Mouse (Mus musculus) forebrain, embryonic 12.5 days (tissue): Measurements from ENCODE around the gene Ccdc157. TPM values are rescaled to one million over a fixed set of nuclear protein-coding genes. Genes with fewer than 3 reads are reported as not detected.

Source experiments
- ATAC-seq: fragments of 200-750 bp; cut with Nextera tagmentation; 2 replicates; pipeline ENCODE4 v1.8.0; 2017; ENCODE audit warnings: moderate TSS enrichment; ENCODE audit not compliant: low FRiP score
- H3K27ac ChIP-seq: fragments of 300-500 bp; sonication (generic); 2 replicates; pipeline ENCODE4 v1.5.1; 2016; ENCODE audit warnings: mild to moderate bottlenecking
- H3K27me3 ChIP-seq: fragments of 300-500 bp; sonication (generic); 2 replicates; pipeline ENCODE4 v1.6.1; 2016; ENCODE audit warnings: mild to moderate bottlenecking
- H3K36me3 ChIP-seq: fragments of 300-500 bp; sonication (generic); replicated peaks from 2 replicates; pipeline ENCODE4 v1.6.1; 2016; ENCODE audit warnings: mild to moderate bottlenecking
- H3K4me1 ChIP-seq: fragments of 300-500 bp; sonication (generic); 2 replicates; pipeline ENCODE4 v1.6.1; 2016
- H3K4me2 ChIP-seq: fragments of 300-500 bp; sonication (generic); 2 replicates; pipeline ENCODE4 v1.6.1; 2016; ENCODE audit warnings: mild to moderate bottlenecking, moderate library complexity
- H3K4me3 ChIP-seq: fragments of 300-500 bp; sonication (generic); replicated peaks from 2 replicates; pipeline ENCODE4 v1.5.1; 2016; ENCODE audit warnings: mild to moderate bottlenecking
- H3K9ac ChIP-seq: fragments of 300-500 bp; sonication (generic); 2 replicates; pipeline ENCODE4 v1.6.1; 2016; ENCODE audit warnings: mild to moderate bottlenecking
- H3K9me3 ChIP-seq: fragments of 300-500 bp; sonication (generic); 2 replicates; pipeline ENCODE4 v1.6.1; 2016
- WGBS: fragments of 180-500 bp; shearing (Covaris S2); methylation state at CpG from one replicate; pipeline ENCODE4 v1.1.7; 2016; 5-methylcytosine and 5-hydroxymethylcytosine counted together
- polyA plus RNA-seq: library from polyadenylated mRNA; unstranded; fragments of >200 nt; fragmentation: Nextera tagmentation; extraction: Ambion mirVana; gene quantifications from 2 replicates; pipeline ENCODE4 v1.2.1, GENCODE M21; 2016

The Ccdc157 gene
- 7.4 and 8.5 TPM in 2 replicates for polyA plus RNA-seq

DNA sequence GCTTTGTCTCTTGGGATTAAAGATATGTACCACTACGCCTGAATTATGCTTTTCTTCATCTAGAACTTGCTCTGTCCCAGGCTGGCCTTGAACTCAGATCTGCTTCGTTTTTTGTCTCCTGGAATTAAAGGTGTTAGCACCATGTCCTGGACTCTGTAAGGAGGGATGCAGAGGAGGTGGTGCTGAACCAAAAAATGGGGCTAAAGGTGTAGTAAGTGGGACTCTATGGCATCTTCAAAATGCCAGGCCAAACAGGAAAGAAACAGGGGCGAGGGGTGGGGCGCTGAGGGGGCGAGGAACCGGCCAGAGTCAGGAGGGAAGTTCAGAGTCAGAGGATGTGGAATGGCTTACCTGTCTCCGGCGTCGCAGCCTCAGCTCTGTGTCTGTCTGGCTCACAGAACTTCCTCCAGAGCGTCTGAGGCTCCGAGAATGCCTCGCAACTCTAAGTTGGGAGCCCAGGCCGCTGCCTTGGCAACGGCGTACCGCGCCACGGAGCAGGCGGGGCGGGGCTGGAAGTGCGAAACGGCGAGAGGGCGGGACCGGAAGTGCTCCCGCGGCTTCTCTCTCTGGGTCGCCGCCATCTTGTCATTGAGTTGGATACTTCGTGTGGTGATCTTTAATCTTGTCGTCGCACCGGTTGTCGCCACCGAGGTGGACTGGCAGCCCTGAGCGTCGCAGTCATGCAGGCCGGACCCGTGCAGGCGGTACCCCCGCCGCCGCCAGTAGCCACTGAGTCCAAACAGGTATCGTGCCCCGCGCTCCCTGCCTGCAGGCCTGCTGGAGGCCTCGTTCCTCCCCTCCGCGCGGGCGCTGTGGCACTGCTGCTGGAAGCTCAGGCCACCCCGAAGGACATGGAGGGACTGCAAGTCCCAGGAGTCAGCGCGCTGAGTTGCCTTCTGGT is at the start of gene Ccdc157, which contains the start of gene Sf3a1:
Gene Ccdc157, minus strand, starts transcription at position 486 of the 901 bp plus-strand sequence.
Gene Sf3a1, plus strand, starts transcription at position 543 of the 901 bp plus-strand sequence.
- Histone ChIP-seq H3K9ac (peak within 1 kb of the TSS; percentile 89), H3K4me1 (peaks cover 44% of the 10 kb centered on the region), H3K36me3 (peaks cover 36% of the 10 kb centered on the region), H3K4me3 (peak within 1 kb of the TSS; percentile 87), H3K9me3 (no peaks in the 10 kb centered on the region), H3K4me2 (peak within 1 kb of the TSS; percentile 85), H3K27ac (peak within 1 kb of the TSS; percentile 92), H3K27me3 (no peaks in the 10 kb centered on the region)
- ATAC-seq, result peak; percentile 99
- 1% methylated on average over 54 of the region's 54 CpGs for WGBS

DNA sequence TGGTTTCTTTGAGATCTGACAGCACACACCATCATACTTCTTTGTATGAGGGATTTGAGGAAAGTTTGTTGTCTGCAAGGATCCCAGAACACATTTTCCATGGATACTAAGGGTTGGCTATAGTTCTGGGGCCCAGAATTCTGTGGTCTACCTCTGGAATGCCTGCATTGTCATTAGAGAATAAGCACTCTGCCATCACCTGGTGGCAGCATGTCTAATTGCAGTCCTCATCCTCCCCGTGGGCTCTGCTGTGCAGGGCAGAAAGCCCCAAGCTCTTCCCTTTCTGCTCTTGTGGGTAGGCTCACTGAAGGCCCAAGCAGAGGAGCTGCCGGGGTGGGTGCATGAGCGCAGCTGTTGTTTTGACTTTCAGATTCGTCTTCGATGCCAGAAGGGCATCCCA is 49.5 kb upstream of the Ccdc157 start:
- peaks cover 69% of the 10 kb centered on the region for H3K36me3 ChIP-seq

DNA sequence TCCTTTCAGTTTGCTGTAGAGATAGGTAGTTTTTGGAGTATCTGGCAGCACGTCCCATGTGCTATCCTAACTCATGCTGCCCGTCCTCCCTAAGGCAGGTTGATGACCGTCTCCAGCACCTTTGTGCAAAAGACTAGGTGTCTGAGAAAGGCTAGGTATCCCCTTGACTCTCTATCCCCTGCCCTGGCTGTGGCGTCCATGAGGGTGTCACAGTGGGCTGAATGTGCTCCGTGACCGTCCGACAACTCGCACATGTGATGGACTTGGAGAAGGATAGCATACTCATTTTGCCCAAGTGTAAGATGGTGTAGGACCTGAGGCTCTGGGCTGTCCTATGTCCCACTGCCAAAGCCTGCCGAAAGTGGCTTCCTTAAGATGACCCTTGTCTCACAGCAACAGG is 47.6 kb upstream of the Ccdc157 start:
- no peak overlapping the region for H3K4me2 ChIP-seq
- H3K27ac ChIP-seq, result no peak overlapping the region
- H3K36me3 ChIP-seq, result peaks cover 52% of the 10 kb centered on the region
- no peaks in the 10 kb centered on the region for H3K9me3 ChIP-seq
- H3K4me1 ChIP-seq, result no peaks in the 10 kb centered on the region
- ATAC-seq, result no peak
- no peak overlapping the region for H3K4me3 ChIP-seq
- H3K27me3 ChIP-seq, result no peaks in the 10 kb centered on the region
- WGBS, result 92% methylated on average over 9 of the region's 9 CpGs
- H3K9ac ChIP-seq, result no peak overlapping the region

More for the DNA sequence above, 49.5 kb upstream of the Ccdc157 start:
- no peak overlapping the region for H3K27ac ChIP-seq
- no peak overlapping the region for H3K9ac ChIP-seq
- no peak overlapping the region for H3K4me3 ChIP-seq
- H3K4me2 ChIP-seq, result no peak overlapping the region
- H3K9me3 ChIP-seq, result no peaks in the 10 kb centered on the region
- H3K27me3 ChIP-seq, result no peaks in the 10 kb centered on the region
- no peaks in the 10 kb centered on the region for H3K4me1 ChIP-seq
- WGBS, result 75% methylated on average over 5 of the region's 5 CpGs
- ATAC-seq, result no peak

DNA sequence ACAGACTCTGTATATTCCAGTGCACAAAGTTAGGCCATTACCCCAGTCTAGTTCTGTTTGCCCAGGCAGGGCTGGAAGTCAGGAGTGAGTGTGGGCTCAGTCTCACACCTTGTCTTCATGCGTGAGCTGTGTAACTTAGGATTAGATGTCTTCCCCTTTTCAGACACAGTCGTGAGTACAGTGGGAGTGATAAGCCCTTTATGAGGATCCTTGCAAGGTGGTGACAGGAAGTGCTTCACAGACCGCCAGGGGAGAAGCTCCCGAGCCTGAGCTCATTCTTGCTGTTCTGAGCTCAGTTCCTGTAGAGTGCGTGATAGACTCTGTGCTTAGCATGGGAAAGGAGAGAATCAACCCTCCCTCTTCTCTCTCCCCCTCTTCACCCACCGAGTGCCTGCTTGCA is 46.5 kb upstream of the Ccdc157 start:
- no peaks in the 10 kb centered on the region for H3K4me1 ChIP-seq
- no peak for ATAC-seq
- WGBS, result 87% methylated on average over 6 of the region's 6 CpGs
- no peak overlapping the region for H3K4me3 ChIP-seq
- no peaks in the 10 kb centered on the region for H3K9me3 ChIP-seq
- H3K9ac ChIP-seq, result no peak overlapping the region
- no peak overlapping the region for H3K27ac ChIP-seq
- peaks cover 44% of the 10 kb centered on the region for H3K36me3 ChIP-seq
- H3K27me3 ChIP-seq, result no peaks in the 10 kb centered on the region
- no peak overlapping the region for H3K4me2 ChIP-seq

DNA sequence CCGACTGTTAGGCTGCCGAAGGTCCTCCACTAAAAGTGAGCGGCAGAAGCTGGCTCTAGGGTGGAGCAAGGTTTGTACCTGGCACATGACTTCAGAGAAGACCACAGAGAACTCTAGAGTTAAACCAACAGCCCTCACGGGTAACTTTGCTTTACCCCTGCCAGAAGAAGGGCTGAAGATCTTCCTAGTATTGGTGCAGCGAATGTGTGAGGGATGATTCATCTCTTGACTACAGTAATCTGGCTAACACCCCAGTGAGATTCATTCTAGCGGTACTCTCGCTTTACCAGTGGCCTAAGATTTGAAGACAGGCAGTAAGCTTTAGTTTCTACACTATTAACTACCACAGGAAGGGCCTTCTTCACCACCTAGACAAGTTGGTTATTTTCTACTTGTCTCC is 45.9 kb upstream of the Ccdc157 start:
- Histone ChIP-seq H3K9ac (no peak overlapping the region), H3K4me3 (no peak overlapping the region), H3K36me3 (peaks cover 43% of the 10 kb centered on the region), H3K4me1 (no peaks in the 10 kb centered on the region), H3K27ac (no peak overlapping the region), H3K9me3 (no peaks in the 10 kb centered on the region), H3K4me2 (no peak overlapping the region), H3K27me3 (no peaks in the 10 kb centered on the region)
- 87% methylated on average over 7 of the region's 7 CpGs for WGBS
- ATAC-seq, result no peak

DNA sequence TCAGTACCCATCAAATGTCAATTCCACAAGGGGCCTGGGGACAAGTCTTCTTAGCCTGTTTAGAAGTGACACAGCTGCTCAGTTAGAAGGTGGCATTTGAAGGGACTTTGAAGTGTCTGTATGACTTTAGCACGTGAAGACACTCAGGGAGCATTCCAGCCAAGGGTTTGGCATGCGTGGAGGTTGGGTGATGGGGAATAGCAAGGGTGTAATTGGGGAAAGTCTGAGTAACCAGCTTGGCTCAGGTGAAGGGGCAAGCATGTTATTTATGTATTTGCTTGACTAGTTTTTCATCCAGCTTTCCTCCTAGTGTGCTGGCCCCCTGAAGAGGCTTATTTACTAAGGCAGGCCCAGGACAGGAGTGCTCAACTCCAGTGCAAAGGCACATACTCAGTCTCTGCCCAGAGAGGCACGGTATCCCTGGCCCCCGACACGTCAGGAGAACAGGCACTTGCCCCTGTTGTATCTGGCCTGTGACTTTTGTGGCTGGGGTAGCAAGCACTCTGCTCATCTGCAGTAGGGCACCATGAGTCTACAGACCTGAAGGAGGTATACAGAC is 45.1 kb upstream of the Ccdc157 start:
- no peak overlapping the region for H3K9ac ChIP-seq
- no peak overlapping the region for H3K4me3 ChIP-seq
- H3K36me3 ChIP-seq, result peaks cover 36% of the 10 kb centered on the region
- no peak overlapping the region for H3K27ac ChIP-seq
- no peak for ATAC-seq
- no peak overlapping the region for H3K4me2 ChIP-seq
- H3K4me1 ChIP-seq, result no peaks in the 10 kb centered on the region
- H3K9me3 ChIP-seq, result no peaks in the 10 kb centered on the region
- no peaks in the 10 kb centered on the region for H3K27me3 ChIP-seq
- WGBS, result 89% methylated on average over 5 of the region's 5 CpGs

DNA sequence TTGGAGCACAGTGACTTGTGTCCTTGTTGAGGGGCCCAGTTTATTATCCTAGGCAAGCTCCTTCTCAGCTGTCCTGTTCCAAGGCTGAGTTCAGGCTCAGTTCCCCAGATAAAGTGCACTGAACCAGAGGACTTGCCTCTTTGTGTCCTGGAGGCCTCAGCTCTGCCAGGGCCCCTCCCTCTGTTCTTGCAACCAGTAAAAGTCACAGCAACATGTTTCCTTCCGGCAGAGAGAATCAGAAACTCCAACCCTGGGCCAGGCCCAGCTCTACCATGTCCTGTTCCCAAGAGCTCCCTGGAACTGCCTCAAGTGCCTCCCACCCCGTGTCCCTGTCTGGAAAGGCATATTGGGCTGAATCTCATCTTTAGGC is 43.6 kb upstream of the Ccdc157 start:
- ATAC-seq, result no peak
- Histone ChIP-seq H3K27ac (no peak overlapping the region), H3K4me3 (no peak overlapping the region), H3K9me3 (no peaks in the 10 kb centered on the region), H3K9ac (no peak overlapping the region; the same call in 1 of the 2 replicates), H3K36me3 (peaks cover 26% of the 10 kb centered on the region), H3K27me3 (no peaks in the 10 kb centered on the region), H3K4me2 (no peak overlapping the region), H3K4me1 (no peaks in the 10 kb centered on the region)
- WGBS, result 59% methylated on average over 2 of the region's 2 CpGs

DNA sequence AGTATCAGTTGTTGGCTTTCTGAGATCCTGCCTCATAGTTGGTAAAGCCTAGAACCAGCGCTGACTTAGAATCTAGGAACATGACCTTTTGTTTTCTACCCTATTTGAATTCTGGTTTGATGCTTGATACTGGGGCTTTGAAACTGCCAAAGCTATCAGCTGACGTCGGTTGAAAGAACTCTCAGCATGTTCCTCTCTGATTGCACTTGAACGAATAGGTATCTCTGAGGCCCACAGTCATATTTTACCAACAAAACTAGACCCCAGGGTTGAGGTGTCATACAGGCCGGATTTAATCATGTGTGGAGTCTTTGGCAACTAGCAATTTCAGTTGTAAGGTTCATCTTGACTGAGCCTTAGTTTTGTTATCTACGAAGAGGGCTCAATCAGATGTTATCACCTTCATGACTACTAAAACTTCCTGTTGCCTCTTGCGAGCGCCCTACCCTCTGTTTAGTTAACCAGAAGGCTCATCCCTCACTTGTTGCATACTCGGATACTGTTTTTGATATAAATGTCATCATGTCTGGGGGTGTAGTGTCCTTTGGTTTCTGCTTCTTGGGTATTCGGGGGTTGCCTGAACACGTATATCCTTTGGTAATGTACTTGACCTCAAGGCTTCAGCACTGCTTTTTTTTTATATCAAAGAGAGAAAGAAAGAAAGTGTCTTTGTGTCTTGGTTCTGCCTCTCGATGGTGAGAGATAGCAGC is 43.1 kb upstream of the Ccdc157 start:
- Histone ChIP-seq H3K4me2 (no peak overlapping the region), H3K9ac (no peak overlapping the region), H3K27ac (no peak overlapping the region), H3K9me3 (no peaks in the 10 kb centered on the region), H3K36me3 (peaks cover 21% of the 10 kb centered on the region), H3K27me3 (no peaks in the 10 kb centered on the region), H3K4me1 (no peaks in the 10 kb centered on the region), H3K4me3 (no peak overlapping the region)
- 85% methylated on average over 12 of the region's 12 CpGs for WGBS
- no peak for ATAC-seq

DNA sequence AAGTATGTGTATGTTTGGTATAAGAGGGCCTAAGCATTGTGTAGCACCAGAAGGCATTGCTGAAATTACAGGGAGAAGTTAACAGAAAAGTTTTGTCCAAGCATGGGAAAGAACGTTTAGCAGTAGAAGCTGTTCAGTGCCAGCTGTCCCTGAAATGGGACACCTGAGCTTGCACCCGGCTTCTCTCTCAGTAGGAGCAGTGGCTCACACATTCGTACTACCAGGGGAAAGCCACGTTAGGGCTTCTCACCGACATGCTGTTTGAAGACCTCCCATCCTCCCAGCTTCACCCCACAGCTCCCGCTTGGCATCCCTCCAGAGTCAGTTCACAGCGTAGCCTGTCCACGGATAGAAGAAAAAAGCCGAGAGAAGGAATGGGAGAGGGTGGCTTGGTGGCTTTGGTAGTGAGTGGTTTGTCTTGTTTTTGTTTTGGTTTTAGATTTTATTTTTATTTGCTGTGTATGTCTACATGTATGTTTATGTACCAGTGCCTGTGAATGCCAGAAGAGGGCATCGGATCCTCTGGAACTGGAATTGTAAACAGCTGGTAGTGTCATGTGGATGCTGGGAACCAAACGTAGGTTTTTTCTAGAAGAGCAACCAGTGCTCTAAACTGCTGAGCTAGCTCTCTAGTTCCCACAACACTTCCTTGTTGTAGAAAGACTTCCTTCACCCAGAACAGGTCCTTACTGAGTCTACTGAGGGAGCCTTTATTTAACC is 42.0 kb upstream of the Ccdc157 start:
- 83% methylated on average over 11 of the region's 11 CpGs for WGBS
- H3K4me2 ChIP-seq, result no peak overlapping the region
- H3K9me3 ChIP-seq, result no peaks in the 10 kb centered on the region

DNA sequence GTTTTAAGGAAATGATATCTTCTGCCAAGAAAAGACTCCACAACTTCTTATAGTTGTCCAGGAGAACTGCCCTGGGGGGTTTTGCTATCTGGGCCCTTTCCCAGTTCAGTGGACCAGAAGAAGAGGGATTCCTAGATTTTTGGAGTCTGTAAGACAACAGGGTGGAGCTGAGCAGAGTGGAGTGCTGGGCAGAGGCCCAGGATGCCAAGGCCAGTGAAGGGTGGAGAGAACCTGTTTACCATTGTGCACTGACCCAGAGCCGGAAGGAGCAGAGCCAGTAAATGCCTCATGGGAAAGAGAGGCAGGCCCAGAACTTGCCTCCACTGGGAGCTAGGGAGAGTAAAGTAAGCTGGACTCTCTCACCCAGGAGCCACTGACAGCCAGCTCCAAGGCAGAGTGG is 37.6 kb upstream of the Ccdc157 start:
- Histone ChIP-seq H3K9me3 (no peaks in the 10 kb centered on the region), H3K27ac (no peak overlapping the region), H3K9ac (no peak overlapping the region), H3K4me3 (no peak overlapping the region), H3K4me2 (no peak overlapping the region), H3K36me3 (no peaks in the 10 kb centered on the region), H3K27me3 (no peaks in the 10 kb centered on the region), H3K4me1 (no peaks in the 10 kb centered on the region)
- WGBS, result 75% methylated on average over 1 of the region's 1 CpGs
- ATAC-seq, result no peak

More for the DNA sequence above, 42.0 kb upstream of the Ccdc157 start:
- H3K4me1 ChIP-seq, result no peaks in the 10 kb centered on the region
- no peak overlapping the region for H3K4me3 ChIP-seq
- H3K27ac ChIP-seq, result no peak overlapping the region
- no peak for ATAC-seq
- H3K9ac ChIP-seq, result no peak overlapping the region
- no peaks in the 10 kb centered on the region for H3K27me3 ChIP-seq
- H3K36me3 ChIP-seq, result peaks cover 12% of the 10 kb centered on the region; the same call in 1 of the 2 replicates

DNA sequence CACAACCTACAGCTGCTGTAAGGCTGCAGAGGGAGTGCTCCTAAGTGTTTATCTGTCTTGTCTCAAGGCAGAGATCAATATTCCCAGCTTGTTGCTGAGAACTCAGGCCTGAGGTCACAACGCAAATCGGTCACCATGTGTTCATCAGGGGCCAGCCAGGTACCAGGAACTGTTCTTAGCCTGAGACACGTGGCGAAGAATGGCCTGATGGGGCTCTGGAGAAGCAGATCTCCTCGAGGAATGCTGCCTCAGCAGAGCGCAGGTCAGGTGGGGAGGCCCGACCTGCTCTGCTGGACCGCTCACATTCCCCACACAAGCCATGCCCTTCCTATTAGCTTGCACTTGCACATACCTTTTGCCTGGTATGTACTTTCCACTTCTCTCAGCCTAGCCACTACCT is 36.5 kb upstream of the Ccdc157 start:
- Histone ChIP-seq H3K9me3 (no peaks in the 10 kb centered on the region), H3K4me1 (no peaks in the 10 kb centered on the region), H3K4me3 (no peak overlapping the region), H3K36me3 (no peaks in the 10 kb centered on the region), H3K27me3 (no peaks in the 10 kb centered on the region), H3K9ac (no peak overlapping the region), H3K4me2 (no peak overlapping the region), H3K27ac (no peak overlapping the region)
- no peak for ATAC-seq
- 87% methylated on average over 8 of the region's 8 CpGs for WGBS

DNA sequence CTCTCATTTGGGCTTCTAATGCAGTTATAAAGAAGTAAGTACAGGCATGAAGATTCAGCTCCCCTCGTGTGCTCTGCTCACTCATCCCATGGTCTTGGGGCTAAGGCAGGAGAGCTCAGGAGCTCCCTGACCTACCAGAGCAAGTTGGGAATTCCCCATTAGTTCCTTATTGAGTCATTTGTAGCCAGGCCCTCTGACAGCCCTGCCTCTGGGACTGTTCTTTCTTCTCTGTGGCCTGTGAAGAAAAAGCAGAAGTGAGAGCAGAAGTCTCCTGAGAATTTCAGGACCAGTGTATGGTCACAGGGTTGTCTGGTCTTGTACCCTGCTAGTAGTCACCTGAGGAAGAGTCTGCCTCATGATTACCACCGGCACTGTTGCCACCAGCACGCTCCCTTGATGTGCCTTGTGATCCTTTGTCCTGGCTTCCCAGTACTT is 35.5 kb upstream of the Ccdc157 start:
- H3K27ac ChIP-seq, result no peak overlapping the region
- no peaks in the 10 kb centered on the region for H3K4me1 ChIP-seq
- ATAC-seq, result no peak
- no peak overlapping the region for H3K9ac ChIP-seq
- no peak overlapping the region for H3K4me2 ChIP-seq
- H3K36me3 ChIP-seq, result no peaks in the 10 kb centered on the region
- no peak overlapping the region for H3K4me3 ChIP-seq
- WGBS, result 88% methylated on average over 3 of the region's 3 CpGs
- H3K27me3 ChIP-seq, result no peaks in the 10 kb centered on the region
- no peaks in the 10 kb centered on the region for H3K9me3 ChIP-seq
